ENCODE assay signal across 9 mouse cellular contexts in the genomic region with DNA sequence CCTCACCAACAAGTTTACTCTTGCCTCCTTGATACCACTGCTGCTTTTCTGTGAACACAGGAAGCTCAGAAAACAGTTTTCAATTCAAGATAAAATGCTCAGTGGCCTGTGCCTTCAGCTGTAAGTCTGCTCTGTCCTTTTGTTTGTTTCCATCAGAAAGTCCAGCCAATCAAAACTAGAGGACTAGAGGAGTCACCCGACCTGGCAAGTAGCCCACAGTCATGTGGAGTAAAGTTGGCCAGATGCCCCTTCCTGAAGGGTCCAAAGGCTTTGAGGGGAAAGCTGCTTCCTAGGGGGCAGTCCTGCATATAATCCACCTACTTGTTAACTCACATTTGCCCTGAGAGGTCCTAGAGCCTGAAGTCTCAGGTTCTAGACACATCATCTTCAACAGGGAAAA. TPM values are rescaled to one million over a fixed set of nuclear protein-coding genes. Genes with fewer than 3 reads are reported as not detected.
DNase-seq lines count a peak whose midpoint lies in the region; ATAC-seq lines count a peak whose summit lies in the region.
"Had no signal": no experiment of that assay in that cellular context is flagged by ENCODE, and none has a peak within 500 bp of the region (broad histone marks: within the 10 kb centered on the region; RNA-seq: fewer than 3 reads in every experiment).

No protein-coding gene starts in this region.

- no peaks in the 10 kb centered on the region for H3K9me3 ChIP-seq in hindbrain, embryonic 13.5 days
- no peaks in the 10 kb centered on the region for H3K9me3 ChIP-seq in hindbrain, embryonic 10.5 days
- H3K9me3 ChIP-seq in forebrain, embryonic 11.5 days (ENCODE audit: control insufficient read depth, low read length), result no peaks in the 10 kb centered on the region
- H3K9me3 ChIP-seq: lung, embryonic 15.5 days had no signal

- intact Hi-C loops in gastrocnemius, postnatal 36 days (cut with DNase I), result no loop called here

- no peaks in the 10 kb centered on the region for H3K27me3 ChIP-seq in hindbrain, embryonic 13.5 days
- no peaks in the 10 kb centered on the region for H3K27me3 ChIP-seq in hindbrain, embryonic 10.5 days (ENCODE audit: insufficient read depth, poor library complexity, severe bottlenecking)
- no peaks in the 10 kb centered on the region for H3K27me3 ChIP-seq in forebrain, embryonic 11.5 days (ENCODE audit: control insufficient read depth, insufficient read depth, low read length)
- H3K27me3 ChIP-seq: lung, embryonic 15.5 days had no signal

- H3K27ac ChIP-seq in hindbrain, embryonic 13.5 days, result peak overlapping the region; percentile 52; the same call in 1 of the 2 replicates
- H3K27ac ChIP-seq in hindbrain, embryonic 10.5 days, result no peak overlapping the region
- H3K27ac ChIP-seq in forebrain, embryonic 11.5 days (ENCODE audit: low read depth, low read length), result no peak overlapping the region
- H3K27ac ChIP-seq: lung, embryonic 15.5 days had no signal

- H3K4me1 ChIP-seq in hindbrain, embryonic 13.5 days (replicated peaks), result 0 out of 2 replicates have a peak, but pooled peaks cover 3% of the 10 kb centered on the region
- no peaks in the 10 kb centered on the region for H3K4me1 ChIP-seq in hindbrain, embryonic 10.5 days (replicated peaks)
- no peaks in the 10 kb centered on the region for H3K4me1 ChIP-seq in forebrain, embryonic 11.5 days (replicated peaks; ENCODE audit: control insufficient read depth, insufficient read depth, low read length)
- H3K4me1 ChIP-seq: lung, embryonic 15.5 days had no signal

- no peak overlapping the region for H3K4me3 ChIP-seq in hindbrain, embryonic 13.5 days
- no peak overlapping the region for H3K4me3 ChIP-seq in hindbrain, embryonic 10.5 days
- no peak overlapping the region for H3K4me3 ChIP-seq in forebrain, embryonic 11.5 days (ENCODE audit: low read depth, low read length)
- H3K4me3 ChIP-seq: lung, embryonic 15.5 days had no signal

- WGBS in hindbrain, embryonic 13.5 days, result 41% methylated on average over 1 of the region's 1 CpGs
- WGBS in hindbrain, embryonic 10.5 days, result 34% methylated on average over 1 of the region's 1 CpGs
- WGBS in forebrain, embryonic 11.5 days, result 45% methylated on average over 1 of the region's 1 CpGs

- DNase-seq in hindbrain, embryonic 10.5 days (ENCODE audit: low spot score), result no peak
- peak; percentile 18 for DNase-seq in 3T3-L1 (ENCODE audit: low read depth, low spot score)
- DNase-seq in adrenal gland, postnatal 25 days, result peak; percentile 73
- peak; percentile 93 for DNase-seq in kidney, postnatal 14 days
- no peak for DNase-seq in forebrain, embryonic 11.5 days (ENCODE audit: low spot score)
- no peak for DNase-seq in thymus, postnatal 14 days
- DNase-seq in gastrocnemius, postnatal 36 days, result no peak

- no peak overlapping the region for H3K9ac ChIP-seq in hindbrain, embryonic 13.5 days
- H3K9ac ChIP-seq in forebrain, embryonic 11.5 days (ENCODE audit: low read length), result no peak overlapping the region
- H3K9ac ChIP-seq: lung, embryonic 15.5 days had no signal

- H3K4me2 ChIP-seq in hindbrain, embryonic 13.5 days, result no peak overlapping the region
- H3K4me2 ChIP-seq in forebrain, embryonic 11.5 days (ENCODE audit: low read depth, low read length, severe bottlenecking), result no peak overlapping the region
- H3K4me2 ChIP-seq: lung, embryonic 15.5 days had no signal

- no peak for ATAC-seq in hindbrain, embryonic 13.5 days (ENCODE audit: low FRiP score)
- no peak for ATAC-seq in forebrain, embryonic 11.5 days (replicated peaks; ENCODE audit: low FRiP score)

- no peaks in the 10 kb centered on the region for H3K36me3 ChIP-seq in hindbrain, embryonic 13.5 days
- H3K36me3 ChIP-seq in hindbrain, embryonic 10.5 days, result no peaks in the 10 kb centered on the region
- H3K36me3 ChIP-seq in forebrain, embryonic 11.5 days (ENCODE audit: control insufficient read depth, insufficient read depth, low read length), result no peaks in the 10 kb centered on the region
- H3K36me3 ChIP-seq: lung, embryonic 15.5 days had no signal

RNA-seq across cellular contexts. Expression of a gene that starts 10.7 kb away (rescaled TPM):
- 1.00 and 1.3 TPM in 2 replicates for polyA plus RNA-seq in hindbrain, embryonic 13.5 days (2015; fragmentation: Nextera tagmentation; extraction: Ambion mirVana)
- polyA plus RNA-seq in hindbrain, embryonic 10.5 days (2016; fragmentation: Nextera tagmentation; extraction: Ambion mirVana), result 0.06 and 0.10 TPM in 2 replicates
- total RNA-seq in adrenal gland, postnatal 25 days (2021), result 1.4 and 3.5 TPM in 2 replicates
- polyA plus RNA-seq in forebrain, embryonic 11.5 days (2014; fragmentation: Nextera tagmentation; extraction: Ambion mirVana), result not detected in 2 replicates
- total RNA-seq in gastrocnemius, postnatal 36 days (2021), result not detected

Comparison
In these comparisons a context has a peak if more than half of its experiments do, and no peak if none do; other contexts are left out.
1. DNase-seq: peak in 3T3-L1 (single experiment), adrenal gland, postnatal 25 days (single experiment) and kidney, postnatal 14 days (single experiment); none in hindbrain, embryonic 10.5 days (single experiment), forebrain, embryonic 11.5 days (single experiment), thymus, postnatal 14 days (single experiment) and gastrocnemius, postnatal 36 days (0 of 2).